Mouse (Mus musculus) stomach, adult 2 months (tissue): Measurements from ENCODE around the gene Nsf. TPM values are rescaled to one million over a fixed set of nuclear protein-coding genes. Genes with fewer than 3 reads are reported as not detected.

ENCODE experiments used
- polyA plus RNA-seq: library from polyadenylated mRNA; depleted of rRNA; stranded (reverse); fragments of >200 nt; gene quantifications from 2 replicates; pipeline ENCODE4 v1.2.3, GENCODE M21; 2012; rRNA removed

Gene Nsf
- polyA plus RNA-seq: 14.0 and 15.4 TPM in 2 replicates

GRCm38 (mm10) chr11:103953896-103954292 is at the start of gene Nsf:
TSS of gene Nsf (minus strand) at chr11:103954056.

GRCm38 (mm10) chr11:103773387-103774227 is 180.2 kb downstream of the Nsf start, which contains the start of gene Wnt3:
TSS of gene Wnt3 (plus strand) at chr11:103774150.

Other genes starting within 250 kb of the Nsf start
- 0.01 TPM in 1 of 2 replicates, not detected in the other for gene Wnt9b, start 204.2 kb downstream of the Nsf start, polyA plus RNA-seq
- gene Wnt3, start 179.9 kb downstream of the Nsf start, polyA plus RNA-seq: 0.03 and 0.10 TPM in 2 replicates
- gene Arf2, start 12.7 kb upstream of the Nsf start, polyA plus RNA-seq: 1.8 and 2.0 TPM in 2 replicates
- 0.04 TPM in 1 of 2 replicates, not detected in the other for gene Crhr1, start 178.8 kb upstream of the Nsf start, polyA plus RNA-seq
- not detected in 2 replicates for gene Sppl2c, start 232.3 kb upstream of the Nsf start, polyA plus RNA-seq